Mouse (Mus musculus): ENCODE results near the gene Btbd11. TPM values are rescaled to one million over a fixed set of nuclear protein-coding genes. Genes with fewer than 3 reads are reported as not detected.
A peak's percentile ranks its signal among the peaks of the same experiment; 100 is the strongest.

The Btbd11 gene
- polyA plus RNA-seq, 1 experiment from 2014 or later = 0.77 TPM

GRCm38 (mm10) chr10:85509000-85509399 is 122.4 kb downstream of the Btbd11 start:
- Histone ChIP-seq H3K27me3 (ENCODE audit: control insufficient read depth, insufficient read depth, low read length) (no peaks in the 10 kb centered on the region; the same call in 1 of the 2 replicates), H3K27ac (ENCODE audit: low read depth, low read length) (no peak overlapping the region), H3K4me1 (ENCODE audit: control insufficient read depth, insufficient read depth, low read length) (no peaks in the 10 kb centered on the region), H3K4me2 (no peak overlapping the region), H3K9me3 (replicated peaks; ENCODE audit: control insufficient read depth, low read length) (no peaks in the 10 kb centered on the region), H3K36me3 (ENCODE audit: control insufficient read depth, insufficient read depth, low read length) (no peaks in the 10 kb centered on the region), H3K4me3 (ENCODE audit: low read depth, low read length) (no peak overlapping the region), H3K9ac (ENCODE audit: low read depth, low read length) (no peak overlapping the region)
- ATAC-seq (replicated peaks; ENCODE audit: insufficient number of reproducible peaks, low FRiP score, low TSS enrichment) = no peak
- 81% methylated on average over 1 of the region's 1 CpGs for WGBS (ENCODE audit: insufficient replicate concordance)

- H3K9ac ChIP-seq (ENCODE audit: low read depth, low read length) = no peak overlapping the region
- no peaks in the 10 kb centered on the region; the same call in 1 of the 2 replicates for H3K27me3 ChIP-seq (ENCODE audit: control insufficient read depth, insufficient read depth, low read length)
- WGBS (ENCODE audit: insufficient replicate concordance) = 7% methylated on average over 3 of the region's 3 CpGs
- H3K27ac ChIP-seq (ENCODE audit: low read depth, low read length) = no peak overlapping the region
- H3K4me1 ChIP-seq (ENCODE audit: control insufficient read depth, insufficient read depth, low read length) = no peaks in the 10 kb centered on the region
- no peak for ATAC-seq (replicated peaks; ENCODE audit: insufficient number of reproducible peaks, low FRiP score, low TSS enrichment)
- no peak overlapping the region for H3K4me2 ChIP-seq
- no peaks in the 10 kb centered on the region for H3K9me3 ChIP-seq (replicated peaks; ENCODE audit: control insufficient read depth, low read length)
- no peak overlapping the region for H3K4me3 ChIP-seq (ENCODE audit: low read depth, low read length)
- no peaks in the 10 kb centered on the region for H3K36me3 ChIP-seq (ENCODE audit: control insufficient read depth, insufficient read depth, low read length)
Observed at GRCm38 (mm10) chr10:85510329-85510728, 123.7 kb downstream of the Btbd11 start.

- WGBS (ENCODE audit: insufficient replicate concordance) = 74% methylated on average over 5 of the region's 5 CpGs
- Histone ChIP-seq H3K4me1 (ENCODE audit: control insufficient read depth, insufficient read depth, low read length) (no peaks in the 10 kb centered on the region), H3K27me3 (ENCODE audit: control insufficient read depth, insufficient read depth, low read length) (no peaks in the 10 kb centered on the region; the same call in 1 of the 2 replicates), H3K9me3 (replicated peaks; ENCODE audit: control insufficient read depth, low read length) (no peaks in the 10 kb centered on the region), H3K9ac (ENCODE audit: low read depth, low read length) (no peak overlapping the region), H3K4me3 (ENCODE audit: low read depth, low read length) (no peak overlapping the region), H3K36me3 (ENCODE audit: control insufficient read depth, insufficient read depth, low read length) (no peaks in the 10 kb centered on the region), H3K4me2 (no peak overlapping the region), H3K27ac (ENCODE audit: low read depth, low read length) (no peak overlapping the region)
- ATAC-seq (replicated peaks; ENCODE audit: insufficient number of reproducible peaks, low FRiP score, low TSS enrichment) = no peak
Observed at GRCm38 (mm10) chr10:85512808-85513207, 126.2 kb downstream of the Btbd11 start.

GRCm38 (mm10) chr10:85517223-85518110 is 130.9 kb downstream of the Btbd11 start:
- Histone ChIP-seq H3K9ac (ENCODE audit: low read depth, low read length) (no peak overlapping the region), H3K36me3 (ENCODE audit: control insufficient read depth, insufficient read depth, low read length) (no peaks in the 10 kb centered on the region), H3K27ac (ENCODE audit: low read depth, low read length) (no peak overlapping the region), H3K4me1 (ENCODE audit: control insufficient read depth, insufficient read depth, low read length) (no peaks in the 10 kb centered on the region), H3K27me3 (ENCODE audit: control insufficient read depth, insufficient read depth, low read length) (no peaks in the 10 kb centered on the region), H3K4me2 (no peak overlapping the region), H3K4me3 (ENCODE audit: low read depth, low read length) (no peak overlapping the region), H3K9me3 (replicated peaks; ENCODE audit: control insufficient read depth, low read length) (no peaks in the 10 kb centered on the region)
- 65% methylated on average over 13 of the region's 13 CpGs for WGBS (ENCODE audit: insufficient replicate concordance)
- ATAC-seq (replicated peaks; ENCODE audit: insufficient number of reproducible peaks, low FRiP score, low TSS enrichment) = no peak; the same call in 1 of the 2 replicates

- no peaks in the 10 kb centered on the region for H3K36me3 ChIP-seq (ENCODE audit: control insufficient read depth, insufficient read depth, low read length)
- H3K4me3 ChIP-seq (ENCODE audit: low read depth, low read length) = no peak overlapping the region
- no peak overlapping the region for H3K27ac ChIP-seq (ENCODE audit: low read depth, low read length)
- no peak overlapping the region for H3K9ac ChIP-seq (ENCODE audit: low read depth, low read length)
- no peak for ATAC-seq (replicated peaks; ENCODE audit: insufficient number of reproducible peaks, low FRiP score, low TSS enrichment)
- H3K9me3 ChIP-seq (replicated peaks; ENCODE audit: control insufficient read depth, low read length) = no peaks in the 10 kb centered on the region
- H3K27me3 ChIP-seq (ENCODE audit: control insufficient read depth, insufficient read depth, low read length) = no peaks in the 10 kb centered on the region
- H3K4me2 ChIP-seq = no peak overlapping the region
- no peaks in the 10 kb centered on the region for H3K4me1 ChIP-seq (ENCODE audit: control insufficient read depth, insufficient read depth, low read length)
- 82% methylated on average over 6 of the region's 6 CpGs for WGBS (ENCODE audit: insufficient replicate concordance)
Observed at GRCm38 (mm10) chr10:85518111-85518409, 131.4 kb downstream of the Btbd11 start.

GRCm38 (mm10) chr10:85522220-85522760 is 135.7 kb downstream of the Btbd11 start:
- Histone ChIP-seq H3K36me3 (ENCODE audit: control insufficient read depth, insufficient read depth, low read length) (no peaks in the 10 kb centered on the region), H3K27ac (ENCODE audit: low read depth, low read length) (no peak overlapping the region)

GRCm38 (mm10) chr10:85525267-85526015 is 138.8 kb downstream of the Btbd11 start:
- no peaks in the 10 kb centered on the region for H3K27me3 ChIP-seq (ENCODE audit: control insufficient read depth, insufficient read depth, low read length)
- no peak overlapping the region for H3K4me2 ChIP-seq
- H3K9ac ChIP-seq (ENCODE audit: low read depth, low read length) = no peak overlapping the region
- H3K9me3 ChIP-seq (replicated peaks; ENCODE audit: control insufficient read depth, low read length) = no peaks in the 10 kb centered on the region
- WGBS (ENCODE audit: insufficient replicate concordance) = 22% methylated on average over 7 of the region's 7 CpGs
- ATAC-seq (replicated peaks; ENCODE audit: insufficient number of reproducible peaks, low FRiP score, low TSS enrichment) = peak; percentile 65; the same call in 1 of the 2 replicates
- no peak overlapping the region for H3K4me3 ChIP-seq (ENCODE audit: low read depth, low read length)
- H3K4me1 ChIP-seq (ENCODE audit: control insufficient read depth, insufficient read depth, low read length) = no peaks in the 10 kb centered on the region
- no peaks in the 10 kb centered on the region for H3K36me3 ChIP-seq (ENCODE audit: control insufficient read depth, insufficient read depth, low read length)
- H3K27ac ChIP-seq (ENCODE audit: low read depth, low read length) = no peak overlapping the region

More at GRCm38 (mm10) chr10:85522220-85522760, 135.7 kb downstream of the Btbd11 start:
- WGBS (ENCODE audit: insufficient replicate concordance) = 68% methylated on average over 7 of the region's 7 CpGs
- Histone ChIP-seq H3K9me3 (replicated peaks; ENCODE audit: control insufficient read depth, low read length) (no peaks in the 10 kb centered on the region), H3K4me2 (no peak overlapping the region), H3K9ac (ENCODE audit: low read depth, low read length) (no peak overlapping the region), H3K4me3 (ENCODE audit: low read depth, low read length) (no peak overlapping the region), H3K27me3 (ENCODE audit: control insufficient read depth, insufficient read depth, low read length) (no peaks in the 10 kb centered on the region), H3K4me1 (ENCODE audit: control insufficient read depth, insufficient read depth, low read length) (no peaks in the 10 kb centered on the region)
- ATAC-seq (replicated peaks; ENCODE audit: insufficient number of reproducible peaks, low FRiP score, low TSS enrichment) = no peak

GRCm38 (mm10) chr10:85526657-85527056 is 140.0 kb downstream of the Btbd11 start:
- Histone ChIP-seq H3K27me3 (ENCODE audit: control insufficient read depth, insufficient read depth, low read length) (no peaks in the 10 kb centered on the region), H3K4me1 (ENCODE audit: control insufficient read depth, insufficient read depth, low read length) (no peaks in the 10 kb centered on the region), H3K9me3 (replicated peaks; ENCODE audit: control insufficient read depth, low read length) (no peaks in the 10 kb centered on the region), H3K4me3 (ENCODE audit: low read depth, low read length) (no peak overlapping the region), H3K36me3 (ENCODE audit: control insufficient read depth, insufficient read depth, low read length) (no peaks in the 10 kb centered on the region), H3K9ac (ENCODE audit: low read depth, low read length) (no peak overlapping the region), H3K27ac (ENCODE audit: low read depth, low read length) (no peak overlapping the region), H3K4me2 (no peak overlapping the region)
- WGBS (ENCODE audit: insufficient replicate concordance) = 78% methylated on average over 2 of the region's 2 CpGs
- no peak for ATAC-seq (replicated peaks; ENCODE audit: insufficient number of reproducible peaks, low FRiP score, low TSS enrichment)
